Mouse (Mus musculus) thymus, adult 2 months (tissue): ENCODE results near the gene Olfr1380.

Experiments
- CTCF ChIP-seq: fragments of 200-500 bp; IDR thresholded peaks from 2 replicates; pipeline ENCODE4 v1.5.1; 2012; ENCODE audit warnings: mild to moderate bottlenecking, control low read depth, low read length, moderate library complexity, borderline replicate concordance; ENCODE audit not compliant: control insufficient read depth, poor library complexity, insufficient read depth; ENCODE audit errors: extremely low read depth
- POLR2A ChIP-seq: fragments of 200-500 bp; IDR thresholded peaks from 2 replicates; pipeline ENCODE4 v1.6.1; 2012; ENCODE audit warnings: mild to moderate bottlenecking, low read length, control low read depth, moderate library complexity; ENCODE audit not compliant: control insufficient read depth, poor library complexity, insufficient read depth; ENCODE audit errors: extremely low read depth

DNA sequence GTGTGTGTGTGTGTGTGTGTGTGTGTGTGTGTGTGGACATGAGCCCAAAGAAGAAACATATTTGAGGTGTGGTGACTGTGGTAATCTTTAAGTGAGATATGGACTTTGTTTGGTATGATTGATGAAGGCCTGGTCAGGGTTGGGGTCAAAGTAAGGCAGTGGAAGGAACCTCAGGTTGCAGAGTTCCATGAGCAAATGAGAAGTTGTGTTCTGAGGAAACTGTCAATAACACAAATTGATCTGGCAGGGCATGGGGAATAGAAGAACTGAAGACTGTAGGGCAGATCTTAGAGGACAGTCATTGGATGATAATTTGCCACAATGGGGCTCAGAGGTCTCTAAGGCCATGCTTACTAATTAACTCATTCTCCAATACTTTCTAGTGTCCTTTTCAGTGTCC, 37.3 kb upstream of the Olfr1380 start, which contains the start of gene Olfr1383:
- TF ChIP-seq CTCF (no peak), POLR2A (no peak)
